Mouse (Mus musculus) heart, embryonic 13.5 days (tissue): Measurements from ENCODE around the gene Olfr61. TPM values are rescaled to one million over a fixed set of nuclear protein-coding genes. Genes with fewer than 3 reads are reported as not detected.
"Not testable (repeated sequence)": the region's sequence is repeated elsewhere in the genome, so short reads cannot be mapped to it uniquely, and the experiment has no call there.

Source experiments
- ATAC-seq: fragments of 200-750 bp; cut with Nextera tagmentation; 2 replicates; pipeline ENCODE4 v1.8.0; 2017; ENCODE audit warnings: moderate TSS enrichment; ENCODE audit not compliant: insufficient number of reproducible peaks, low FRiP score, low TSS enrichment; ENCODE audit errors: extremely low read depth
- H3K27ac ChIP-seq: fragments of 300-500 bp; sonication (generic); replicated peaks from 2 replicates; pipeline ENCODE4 v1.5.1; 2015; ENCODE audit warnings: moderate library complexity, mild to moderate bottlenecking, inconsistent platforms
- H3K27me3 ChIP-seq: fragments of 300-500 bp; sonication (generic); replicated peaks from 2 replicates; pipeline ENCODE4 v1.6.1; 2015; ENCODE audit warnings: mild to moderate bottlenecking, inconsistent platforms
- H3K36me3 ChIP-seq: fragments of 300-500 bp; sonication (generic); 2 replicates; pipeline ENCODE4 v1.6.1; 2015; ENCODE audit warnings: mild to moderate bottlenecking, inconsistent platforms
- H3K4me1 ChIP-seq: fragments of 300-500 bp; sonication (generic); 2 replicates; pipeline ENCODE4 v1.6.1; 2015; ENCODE audit warnings: inconsistent platforms
- H3K4me2 ChIP-seq: fragments of 300-500 bp; sonication (generic); 2 replicates; pipeline ENCODE4 v1.6.1; 2015; ENCODE audit warnings: inconsistent platforms, mild to moderate bottlenecking, moderate library complexity
- H3K4me3 ChIP-seq: fragments of 300-500 bp; sonication (generic); 2 replicates; pipeline ENCODE4 v1.5.1; 2015; ENCODE audit warnings: moderate library complexity, mild to moderate bottlenecking, inconsistent platforms
- H3K9ac ChIP-seq: fragments of 300-500 bp; sonication (generic); 2 replicates; pipeline ENCODE4 v1.6.1; 2015; ENCODE audit warnings: inconsistent platforms, mild to moderate bottlenecking, moderate library complexity
- H3K9me3 ChIP-seq: fragments of 300-500 bp; sonication (generic); 2 replicates; pipeline ENCODE4 v1.6.1; 2016; ENCODE audit warnings: inconsistent platforms
- WGBS: fragments of 180-500 bp; shearing (Covaris S2); methylation state at CpG from one replicate; pipeline ENCODE4 v1.1.7; 2015; ENCODE audit warnings: mixed read lengths; 5-methylcytosine and 5-hydroxymethylcytosine counted together
- polyA plus RNA-seq: library from polyadenylated mRNA; unstranded; fragments of >200 nt; fragmentation: Nextera tagmentation; extraction: Ambion mirVana; gene quantifications from 2 replicates; pipeline ENCODE4 v1.2.1, GENCODE M21; 2015

Gene Olfr61
- polyA plus RNA-seq, result not detected in 2 replicates

GRCm38 (mm10) chr7:140628670-140629069 is at the start of gene Olfr61:
Gene Olfr61, plus strand, starts transcription at chr7:140628970.
- ATAC-seq, H3K4me3 ChIP-seq: not testable (repeated sequence)

DNA sequence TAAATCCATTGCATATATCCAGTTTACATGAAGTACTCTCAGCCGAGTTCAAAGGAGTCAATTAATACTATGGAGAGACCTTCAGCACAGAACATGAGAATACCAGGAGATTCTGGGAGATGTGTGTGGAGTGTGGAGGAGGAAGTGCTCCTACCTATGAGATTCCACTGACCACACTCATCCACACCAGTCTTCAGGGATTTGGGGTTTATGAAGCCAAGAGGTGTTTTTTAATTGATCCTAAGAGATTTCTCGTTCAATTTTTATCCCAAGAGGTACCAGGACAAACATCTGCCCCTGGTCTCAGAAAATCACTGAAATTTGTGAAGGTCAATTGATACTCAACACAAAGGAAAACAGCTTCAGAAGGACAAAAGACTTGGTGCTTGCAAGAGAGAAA is 27.8 kb upstream of the Olfr61 start, which contains the start of gene Olfr46:
Gene Olfr46, plus strand, starts transcription at position 301 of the 400 bp plus-strand sequence.
- H3K9ac ChIP-seq, H3K4me3 ChIP-seq, H3K4me2 ChIP-seq, H3K9me3 ChIP-seq, H3K4me1 ChIP-seq, H3K36me3 ChIP-seq, ATAC-seq, H3K27ac ChIP-seq, H3K27me3 ChIP-seq: not testable (repeated sequence)
- WGBS, result 61% methylated on average over 2 of the region's 2 CpGs

More at GRCm38 (mm10) chr7:140628670-140629069, at the start of gene Olfr61:
- H3K27me3 ChIP-seq, H3K27ac ChIP-seq, H3K36me3 ChIP-seq, H3K9ac ChIP-seq, H3K9me3 ChIP-seq, H3K4me2 ChIP-seq, H3K4me1 ChIP-seq: not testable (repeated sequence)
- 52% methylated on average over 3 of the region's 3 CpGs for WGBS

- ATAC-seq, result no peak
- H3K9me3 ChIP-seq, result no peaks in the 10 kb centered on the region
- H3K9ac ChIP-seq, result no peak overlapping the region
- no peak overlapping the region for H3K4me2 ChIP-seq
- no peak overlapping the region for H3K4me3 ChIP-seq
- H3K4me1 ChIP-seq, result no peaks in the 10 kb centered on the region
- no peak overlapping the region for H3K27ac ChIP-seq
- 59% methylated on average over 1 of the region's 1 CpGs for WGBS
- H3K36me3 ChIP-seq, result no peaks in the 10 kb centered on the region
- no peaks in the 10 kb centered on the region for H3K27me3 ChIP-seq
Observed at GRCm38 (mm10) chr7:140630559-140630958, 1.8 kb downstream of the Olfr61 start.

GRCm38 (mm10) chr7:140646152-140646551 is 17.4 kb downstream of the Olfr61 start, which contains the start of gene Olfr53:
Gene Olfr53, plus strand, starts transcription at chr7:140646452.
- Histone ChIP-seq H3K36me3 (no peaks in the 10 kb centered on the region), H3K4me1 (no peaks in the 10 kb centered on the region), H3K9ac (no peak within 1 kb of the TSS), H3K4me2 (no peak within 1 kb of the TSS), H3K27ac (no peak within 1 kb of the TSS), H3K27me3 (no peaks in the 10 kb centered on the region), H3K4me3 (no peak within 1 kb of the TSS), H3K9me3 (no peaks in the 10 kb centered on the region; the same call in 1 of the 2 replicates)
- ATAC-seq, result no peak
- 76% methylated on average over 1 of the region's 1 CpGs for WGBS

- Histone ChIP-seq H3K4me2 (no peak within 1 kb of the TSS), H3K4me1 (no peaks in the 10 kb centered on the region), H3K36me3 (no peaks in the 10 kb centered on the region), H3K9ac (no peak within 1 kb of the TSS), H3K4me3 (no peak within 1 kb of the TSS), H3K27ac (no peak within 1 kb of the TSS), H3K27me3 (no peaks in the 10 kb centered on the region), H3K9me3 (no peaks in the 10 kb centered on the region)
- ATAC-seq, result no peak
- WGBS, result 60% methylated on average over 4 of the region's 4 CpGs
Observed at GRCm38 (mm10) chr7:140659630-140660029, 30.9 kb downstream of the Olfr61 start, which contains the start of gene Olfr539. Gene Olfr539, plus strand, starts transcription at chr7:140659930.

DNA sequence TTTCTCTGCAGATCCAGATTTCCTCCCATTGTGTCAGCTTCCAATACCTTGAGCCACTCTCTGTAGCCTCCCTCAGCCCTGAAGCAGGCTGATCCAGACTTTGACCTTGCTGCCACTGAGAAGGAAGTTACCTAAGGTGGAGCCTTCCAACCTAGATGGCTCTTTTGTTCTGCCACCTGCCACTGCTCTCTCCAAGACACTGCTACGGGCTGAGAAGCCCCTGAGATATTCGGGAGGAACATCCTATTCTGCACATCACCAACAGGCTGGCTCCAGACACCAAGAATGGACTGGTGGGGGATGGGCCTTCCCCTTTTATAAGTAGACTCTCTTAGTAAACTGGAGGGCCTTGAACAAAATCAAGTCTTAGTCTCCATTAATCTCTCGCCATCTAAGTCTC is 41.9 kb downstream of the Olfr61 start:
- not testable (repeated sequence) for ATAC-seq, H3K4me1 ChIP-seq, H3K9me3 ChIP-seq, H3K4me3 ChIP-seq, H3K4me2 ChIP-seq, H3K9ac ChIP-seq, H3K36me3 ChIP-seq, H3K27ac ChIP-seq, H3K27me3 ChIP-seq
- WGBS, result 65% methylated on average over 3 of the region's 3 CpGs

DNA sequence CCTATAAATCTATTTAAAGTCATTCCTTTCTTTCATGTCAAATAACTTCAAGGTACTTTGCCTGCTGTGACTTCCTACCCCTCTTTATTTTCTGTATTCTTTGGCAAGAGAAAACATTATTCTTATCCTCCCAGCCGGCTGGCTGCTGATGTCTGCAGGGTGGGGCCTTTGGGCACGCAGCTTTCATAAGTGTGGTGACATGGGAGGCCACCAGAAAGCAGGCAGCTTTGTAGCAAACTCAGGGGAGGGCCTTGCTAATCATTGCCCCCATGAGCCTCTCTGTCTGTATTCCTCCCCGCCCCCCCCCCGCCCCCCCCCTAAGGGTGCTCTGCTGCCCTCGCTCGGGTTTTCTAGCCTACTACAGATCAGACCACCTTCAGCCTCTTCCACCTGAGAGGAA is 47.1 kb downstream of the Olfr61 start:
- no peaks in the 10 kb centered on the region for H3K36me3 ChIP-seq
- H3K4me1 ChIP-seq, result no peaks in the 10 kb centered on the region
- H3K4me2 ChIP-seq, result peak overlapping the region; percentile 47
- no peaks in the 10 kb centered on the region for H3K27me3 ChIP-seq
- no peak for ATAC-seq
- under 1% methylated on average over 6 of the region's 6 CpGs for WGBS
- peaks cover 3% of the 10 kb centered on the region; the same call in 1 of the 2 replicates for H3K9me3 ChIP-seq
- no peak overlapping the region for H3K27ac ChIP-seq
- no peak overlapping the region for H3K9ac ChIP-seq
- H3K4me3 ChIP-seq, result peak overlapping the region; percentile 6; the same call in 1 of the 2 replicates

DNA sequence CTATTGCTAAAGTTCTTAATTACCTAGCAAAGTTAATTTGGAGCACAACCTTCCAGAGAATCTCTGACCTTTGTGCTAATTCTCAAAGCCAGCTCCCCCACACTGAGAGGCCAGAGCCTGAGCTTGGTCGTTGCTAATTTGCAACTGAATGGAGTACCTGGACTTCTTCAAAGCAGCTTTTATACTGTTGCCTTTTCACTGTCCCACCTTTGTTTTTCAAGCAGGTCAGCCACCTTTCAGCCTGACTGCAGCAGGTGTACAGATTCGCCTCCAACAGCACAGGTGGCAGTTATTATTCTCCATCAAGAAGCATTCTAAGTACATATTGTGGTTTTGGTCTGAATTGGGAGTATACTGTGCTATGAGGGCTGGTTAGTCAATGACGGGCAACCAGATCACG is 50.8 kb downstream of the Olfr61 start:
- H3K9ac ChIP-seq, H3K27me3 ChIP-seq, H3K27ac ChIP-seq, H3K36me3 ChIP-seq, H3K4me1 ChIP-seq, H3K4me3 ChIP-seq, H3K4me2 ChIP-seq, ATAC-seq, H3K9me3 ChIP-seq: not testable (repeated sequence)
- 52% methylated on average over 4 of the region's 4 CpGs for WGBS

- H3K27me3 ChIP-seq, result no peaks in the 10 kb centered on the region
- peaks cover 3% of the 10 kb centered on the region; the same call in 1 of the 2 replicates for H3K9me3 ChIP-seq
- no peak within 1 kb of the TSS for H3K4me2 ChIP-seq
- H3K4me1 ChIP-seq, result no peaks in the 10 kb centered on the region
- H3K36me3 ChIP-seq, result no peaks in the 10 kb centered on the region
- no peak within 1 kb of the TSS for H3K27ac ChIP-seq
- ATAC-seq, result no peak
- H3K4me3 ChIP-seq, result no peak within 1 kb of the TSS
- no peak within 1 kb of the TSS for H3K9ac ChIP-seq
- WGBS, result 79% methylated on average over 1 of the region's 1 CpGs
Observed at GRCm38 (mm10) chr7:140681651-140682050, 52.9 kb downstream of the Olfr61 start, which contains the start of gene Olfr45. Gene Olfr45, plus strand, starts transcription at chr7:140681951.

Other genes starting within 250 kb of the Olfr61 start
- gene Olfr531, start 226.1 kb upstream of the Olfr61 start, polyA plus RNA-seq, result not detected in 2 replicates
- not detected in 2 replicates for gene Olfr532, start 207.3 kb upstream of the Olfr61 start, polyA plus RNA-seq
- not detected in 2 replicates for gene Olfr533, start 165.6 kb upstream of the Olfr61 start, polyA plus RNA-seq
- gene Olfr535, start 144.8 kb upstream of the Olfr61 start, polyA plus RNA-seq, result not detected in 2 replicates
- not detected in 2 replicates for gene Olfr536, start 121.6 kb upstream of the Olfr61 start, polyA plus RNA-seq
- gene Olfr538, start 61.1 kb upstream of the Olfr61 start, polyA plus RNA-seq, result not detected in 2 replicates
- not detected in 2 replicates for gene Olfr46, start 27.7 kb upstream of the Olfr61 start, polyA plus RNA-seq
- not detected in 2 replicates for gene Olfr53, start 17.5 kb downstream of the Olfr61 start, polyA plus RNA-seq
- gene Olfr539, start 31.0 kb downstream of the Olfr61 start, polyA plus RNA-seq, result not detected in 2 replicates
- not detected in 2 replicates for gene Olfr45, start 53.0 kb downstream of the Olfr61 start, polyA plus RNA-seq
- gene Olfr541, start 68.3 kb downstream of the Olfr61 start, polyA plus RNA-seq, result not detected in 2 replicates
- gene Cyp2e1, start 134.8 kb downstream of the Olfr61 start, polyA plus RNA-seq, result not detected in 2 replicates
- gene Syce1, start 158.9 kb downstream of the Olfr61 start, polyA plus RNA-seq, result 0.23 and 0.29 TPM in 2 replicates
- 0.66 and 0.90 TPM in 2 replicates for gene Zfp941, start 193.2 kb downstream of the Olfr61 start, polyA plus RNA-seq
- gene Urah, start 206.0 kb downstream of the Olfr61 start, polyA plus RNA-seq, result 0.24 and 0.90 TPM in 2 replicates
- not detected in 2 replicates for gene Scgb1c1, start 216.6 kb downstream of the Olfr61 start, polyA plus RNA-seq
- gene Odf3, start 218.8 kb downstream of the Olfr61 start, polyA plus RNA-seq, result 0.09 TPM in 1 of 2 replicates, not detected in the other
- gene Gm45785, start 227.4 kb downstream of the Olfr61 start, polyA plus RNA-seq, result not detected in 2 replicates
- 40.1 and 46.2 TPM in 2 replicates for gene Ric8a, start 228.0 kb downstream of the Olfr61 start, polyA plus RNA-seq
- 28.6 and 29.0 TPM in 2 replicates for gene Bet1l, start 228.6 kb downstream of the Olfr61 start, polyA plus RNA-seq